Mouse (Mus musculus) embryonic facial prominence, embryonic 12.5 days (tissue): ENCODE data around the gene Efcab12. TPM values are rescaled to one million over a fixed set of nuclear protein-coding genes. Genes with fewer than 3 reads are reported as not detected.

ENCODE experiments used
- ATAC-seq: fragments of 200-750 bp; cut with Nextera tagmentation; 2 replicates; pipeline ENCODE4 v1.8.0; 2017; ENCODE audit not compliant: insufficient number of reproducible peaks, insufficient read depth, low FRiP score, low TSS enrichment
- H3K27ac ChIP-seq: fragments of 300-500 bp; sonication (generic); 2 replicates; pipeline ENCODE4 v1.5.1; 2016; ENCODE audit warnings: mild to moderate bottlenecking
- H3K27me3 ChIP-seq: fragments of 300-500 bp; sonication (generic); 2 replicates; pipeline ENCODE4 v1.6.1; 2016; ENCODE audit warnings: mild to moderate bottlenecking, moderate library complexity
- H3K36me3 ChIP-seq: fragments of 300-500 bp; sonication (generic); 2 replicates; pipeline ENCODE4 v1.6.1; 2016; ENCODE audit warnings: mild to moderate bottlenecking
- H3K4me1 ChIP-seq: fragments of 300-500 bp; sonication (generic); 2 replicates; pipeline ENCODE4 v1.6.1; 2016
- H3K4me2 ChIP-seq: fragments of 300-500 bp; sonication (generic); replicated peaks from 2 replicates; pipeline ENCODE4 v1.6.1; 2016; ENCODE audit warnings: mild to moderate bottlenecking, moderate library complexity
- H3K4me3 ChIP-seq: fragments of 300-500 bp; sonication (generic); 2 replicates; pipeline ENCODE4 v1.5.1; 2016; ENCODE audit warnings: mild to moderate bottlenecking
- H3K9ac ChIP-seq: fragments of 300-500 bp; sonication (generic); 2 replicates; pipeline ENCODE4 v1.6.1; 2016; ENCODE audit warnings: mild to moderate bottlenecking, moderate library complexity
- H3K9me3 ChIP-seq: fragments of 300-500 bp; sonication (generic); 2 replicates; pipeline ENCODE4 v1.6.1; 2016; ENCODE audit warnings: mild to moderate bottlenecking, moderate library complexity
- WGBS: fragments of 180-500 bp; shearing (Covaris S2); methylation state at CpG from one replicate; pipeline ENCODE4 v1.1.7; 2016; 5-methylcytosine and 5-hydroxymethylcytosine counted together
- polyA plus RNA-seq: library from polyadenylated mRNA; unstranded; fragments of >200 nt; fragmentation: Nextera tagmentation; extraction: Ambion mirVana; gene quantifications from 2 replicates; pipeline ENCODE4 v1.2.1, GENCODE M21; 2016

The Efcab12 gene
- polyA plus RNA-seq, 1 experiment from 2014 or later = 1.00 TPM

DNA sequence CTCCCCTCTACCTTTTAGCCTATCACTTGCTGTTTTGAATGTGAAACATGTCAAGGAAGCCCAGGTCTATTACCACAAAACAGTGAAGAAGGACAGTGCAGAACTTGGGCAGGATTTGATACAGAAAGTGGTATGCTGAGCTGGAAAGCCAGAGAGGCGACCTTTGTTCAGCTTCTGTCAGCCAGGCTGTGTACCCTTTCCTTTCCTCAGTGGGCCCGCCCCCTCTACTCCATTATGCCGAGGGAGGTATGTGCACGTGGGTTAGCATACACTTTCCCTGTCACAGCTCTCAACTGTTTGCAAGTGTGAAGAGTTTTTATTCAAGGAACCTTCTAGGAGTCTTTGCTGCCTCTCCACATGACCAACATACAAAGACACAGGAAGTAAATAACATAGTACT is 21.0 kb upstream of the Efcab12 start:
- no peaks in the 10 kb centered on the region for H3K27me3 ChIP-seq
- no peak overlapping the region for H3K27ac ChIP-seq
- no peaks in the 10 kb centered on the region for H3K9me3 ChIP-seq
- H3K4me1 ChIP-seq = 0 out of 2 replicates have a peak, but pooled peaks cover 8% of the 10 kb centered on the region
- peaks cover 6% of the 10 kb centered on the region; the same call in 1 of the 2 replicates for H3K36me3 ChIP-seq
- no peak overlapping the region for H3K9ac ChIP-seq
- WGBS = 44% methylated on average over 4 of the region's 4 CpGs
- ATAC-seq = no peak
- H3K4me2 ChIP-seq = no peak overlapping the region
- H3K4me3 ChIP-seq = no peak overlapping the region

- Histone ChIP-seq H3K9me3 (no peaks in the 10 kb centered on the region), H3K4me2 (no peak overlapping the region), H3K4me3 (no peak overlapping the region), H3K36me3 (no peaks in the 10 kb centered on the region), H3K27me3 (no peaks in the 10 kb centered on the region), H3K4me1 (peaks cover 14% of the 10 kb centered on the region; the same call in 1 of the 2 replicates), H3K9ac (no peak overlapping the region), H3K27ac (no peak overlapping the region)
- ATAC-seq = no peak
- WGBS = 65% methylated on average over 4 of the region's 4 CpGs
These were observed 18.1 kb upstream of the Efcab12 start for GRCm38 (mm10) chr6:115856361-115856745.

- H3K4me1 ChIP-seq = peaks cover 14% of the 10 kb centered on the region; the same call in 1 of the 2 replicates
- H3K9me3 ChIP-seq = no peaks in the 10 kb centered on the region
- 84% methylated on average over 3 of the region's 3 CpGs for WGBS
- H3K9ac ChIP-seq = no peak overlapping the region
- ATAC-seq = no peak
- no peak overlapping the region for H3K4me2 ChIP-seq
- H3K27ac ChIP-seq = no peak overlapping the region
- no peaks in the 10 kb centered on the region for H3K27me3 ChIP-seq
- H3K4me3 ChIP-seq = no peak overlapping the region
- no peaks in the 10 kb centered on the region for H3K36me3 ChIP-seq
These were observed 17.6 kb upstream of the Efcab12 start for GRCm38 (mm10) chr6:115855733-115856360.

DNA sequence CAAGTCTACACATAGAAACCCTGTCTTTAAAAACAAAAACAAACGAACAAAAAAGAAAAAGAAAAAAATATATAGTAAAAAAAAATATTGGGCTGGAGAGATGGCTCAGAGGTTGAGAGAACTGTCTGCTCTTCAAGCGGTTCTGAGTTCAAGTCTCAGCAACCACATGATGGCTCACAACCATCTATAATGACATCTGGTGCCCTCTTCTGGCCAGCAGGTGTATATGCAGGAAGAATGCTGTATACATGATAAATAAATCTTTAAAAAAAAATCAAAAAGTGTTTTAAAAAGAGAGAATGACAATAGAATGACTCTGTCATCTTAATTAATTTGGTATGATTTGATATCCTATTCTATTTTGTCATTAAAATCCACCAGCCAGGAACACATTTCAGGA is 16.2 kb upstream of the Efcab12 start:
- Histone ChIP-seq H3K4me3 (no peak overlapping the region), H3K27me3 (no peaks in the 10 kb centered on the region), H3K4me1 (peaks cover 14% of the 10 kb centered on the region; the same call in 1 of the 2 replicates), H3K27ac (no peak overlapping the region), H3K36me3 (peaks cover 8% of the 10 kb centered on the region; the same call in 1 of the 2 replicates), H3K9ac (no peak overlapping the region), H3K4me2 (no peak overlapping the region), H3K9me3 (no peaks in the 10 kb centered on the region)
- no peak for ATAC-seq
- WGBS = 63% methylated on average over 2 of the region's 2 CpGs

GRCm38 (mm10) chr6:115853985-115854384 is 15.8 kb upstream of the Efcab12 start:
- no peak for ATAC-seq
- Histone ChIP-seq H3K4me2 (peak overlapping the region; percentile 74), H3K9ac (peak overlapping the region; percentile 66), H3K4me1 (peaks cover 14% of the 10 kb centered on the region; the same call in 1 of the 2 replicates), H3K4me3 (peak overlapping the region; percentile 64), H3K27me3 (no peaks in the 10 kb centered on the region), H3K9me3 (no peaks in the 10 kb centered on the region), H3K36me3 (peaks cover 12% of the 10 kb centered on the region; the same call in 1 of the 2 replicates), H3K27ac (peak overlapping the region; percentile 92)
- WGBS = 45% methylated on average over 7 of the region's 7 CpGs

DNA sequence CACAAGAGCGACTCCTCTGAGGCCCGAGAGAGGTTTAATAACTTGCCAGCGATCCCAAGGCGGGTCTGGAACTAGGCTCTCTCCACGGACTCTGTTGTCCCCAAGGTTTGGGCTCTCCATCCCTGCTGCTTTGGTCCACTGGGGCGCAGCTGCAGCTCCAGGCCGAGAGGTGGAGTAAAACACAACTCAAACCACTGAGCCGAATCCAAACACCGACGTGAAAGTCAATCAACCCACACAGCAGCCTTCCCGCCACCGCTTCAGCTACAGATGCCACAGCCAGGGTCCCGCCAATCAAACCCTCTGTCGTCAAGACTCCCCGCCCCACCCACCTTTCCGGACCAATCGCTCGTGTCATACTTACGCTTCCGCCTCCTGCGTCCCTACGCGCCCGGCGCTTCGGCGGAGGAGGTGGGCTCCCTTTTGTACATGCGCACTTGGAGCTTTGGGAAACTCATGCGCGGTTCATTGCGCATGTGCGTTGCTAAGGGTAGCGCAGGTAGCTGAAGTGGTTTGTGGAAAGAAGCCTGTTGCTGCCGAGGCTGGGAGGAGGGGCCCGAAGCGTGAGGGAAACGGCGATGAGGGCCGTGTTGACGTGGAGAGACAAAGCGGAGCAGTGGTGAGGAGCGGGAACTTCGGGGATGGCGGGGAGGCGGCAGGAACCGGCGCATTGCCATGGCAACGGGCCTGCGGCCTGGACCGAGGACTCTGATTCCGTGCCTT is 15.0 kb upstream of the Efcab12 start, which contains the start of the genes Mbd4 and Ift122:
Gene Mbd4, minus strand, starts transcription at position 281 of the 723 bp plus-strand sequence.
Gene Ift122, plus strand, starts transcription at position 380 of the 723 bp plus-strand sequence.
- H3K36me3 ChIP-seq = peaks cover 19% of the 10 kb centered on the region
- ATAC-seq = peak; percentile 97
- no peaks in the 10 kb centered on the region for H3K27me3 ChIP-seq
- peak within 1 kb of the TSS; percentile 74 for H3K4me2 ChIP-seq
- WGBS = under 1% methylated on average over 51 of the region's 51 CpGs
- H3K27ac ChIP-seq = peak within 1 kb of the TSS; percentile 92
- peak within 1 kb of the TSS; percentile 74 for H3K9ac ChIP-seq
- no peaks in the 10 kb centered on the region for H3K9me3 ChIP-seq
- H3K4me1 ChIP-seq = peaks cover 14% of the 10 kb centered on the region; the same call in 1 of the 2 replicates
- H3K4me3 ChIP-seq = peak within 1 kb of the TSS; percentile 64

GRCm38 (mm10) chr6:115852446-115853090 is 14.4 kb upstream of the Efcab12 start:
- Histone ChIP-seq H3K4me3 (peak overlapping the region; percentile 64), H3K9ac (peak overlapping the region; percentile 74), H3K4me2 (peak overlapping the region; percentile 74), H3K27me3 (no peaks in the 10 kb centered on the region), H3K36me3 (peaks cover 21% of the 10 kb centered on the region), H3K27ac (peak overlapping the region; percentile 88), H3K9me3 (no peaks in the 10 kb centered on the region), H3K4me1 (peaks cover 14% of the 10 kb centered on the region; the same call in 1 of the 2 replicates)
- no peak for ATAC-seq
- WGBS = 5% methylated on average over 20 of the region's 20 CpGs

DNA sequence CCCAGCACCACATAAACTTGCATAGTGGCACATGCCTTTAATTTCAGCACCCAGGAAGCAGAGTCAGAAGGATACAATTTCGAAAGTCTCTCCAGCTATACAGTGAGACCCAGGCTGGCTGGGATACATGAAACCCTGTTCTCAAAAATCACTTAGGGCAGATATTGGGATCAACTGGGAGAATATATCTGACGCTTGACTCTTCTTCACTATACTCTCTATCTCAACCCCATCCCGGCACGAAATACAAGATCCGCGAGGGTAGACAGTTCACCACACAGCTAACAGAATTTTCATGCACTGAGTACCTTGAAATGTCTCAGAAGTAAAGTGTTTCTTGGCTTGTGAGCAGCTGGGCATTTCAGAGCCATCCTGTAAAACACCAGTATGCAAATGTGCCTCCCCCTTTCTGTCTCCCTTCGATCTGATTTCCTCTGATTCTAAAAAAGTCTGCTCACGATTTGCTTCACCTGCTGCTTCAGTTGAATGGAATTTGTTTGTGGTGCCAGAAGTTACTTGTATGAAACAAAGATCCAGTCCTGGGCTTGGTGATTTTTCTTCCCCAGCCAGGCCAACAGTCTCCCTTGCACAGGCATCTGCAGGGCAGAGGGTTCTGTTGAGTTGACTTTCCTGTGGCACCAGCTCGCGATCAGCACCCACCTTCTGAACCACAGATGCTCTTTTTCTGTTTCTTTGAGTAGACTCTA is 10.5 kb upstream of the Efcab12 start:
- peaks cover 32% of the 10 kb centered on the region for H3K36me3 ChIP-seq
- peaks cover 6% of the 10 kb centered on the region; the same call in 1 of the 2 replicates for H3K4me1 ChIP-seq
- no peak for ATAC-seq
- no peak overlapping the region for H3K9ac ChIP-seq
- H3K4me3 ChIP-seq = no peak overlapping the region
- H3K4me2 ChIP-seq = no peak overlapping the region
- WGBS = 92% methylated on average over 10 of the region's 10 CpGs
- H3K27me3 ChIP-seq = no peaks in the 10 kb centered on the region
- H3K27ac ChIP-seq = no peak overlapping the region
- H3K9me3 ChIP-seq = no peaks in the 10 kb centered on the region

DNA sequence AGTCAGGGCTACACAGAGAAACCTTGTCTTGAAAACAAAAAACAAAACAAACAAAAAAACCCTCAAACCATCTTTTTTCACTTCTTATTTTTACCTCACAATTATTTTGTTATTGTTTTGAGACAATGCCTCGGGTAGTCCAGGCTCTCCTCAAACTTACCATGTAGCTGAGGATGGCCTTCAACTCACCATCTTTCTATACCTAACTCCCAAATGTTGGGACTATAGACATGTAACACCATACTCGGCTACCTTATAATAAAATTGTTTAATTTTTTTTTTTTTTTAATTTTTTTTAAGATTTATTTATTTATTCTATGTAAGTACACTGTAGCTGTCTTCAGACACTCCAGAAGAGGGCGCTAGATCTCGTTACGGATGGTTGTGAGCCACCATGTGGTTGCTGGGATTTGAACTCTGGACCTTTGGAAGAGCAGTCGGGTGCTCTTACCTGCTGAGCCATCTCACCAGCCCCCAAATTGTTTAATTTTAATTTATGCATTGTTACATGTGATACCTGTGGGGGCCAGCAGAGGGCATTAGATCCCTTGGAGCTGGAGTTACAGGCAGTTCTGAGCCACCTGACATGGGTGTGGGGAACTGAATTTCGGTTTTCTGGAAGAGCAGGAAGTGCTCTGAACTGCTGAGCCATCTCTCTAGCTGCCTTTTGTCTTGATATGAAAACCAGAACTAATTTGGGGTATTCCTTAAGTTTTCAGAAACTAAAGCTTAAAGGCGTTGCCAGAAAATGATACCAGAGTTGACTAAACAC is 8.6 kb upstream of the Efcab12 start:
- no peak overlapping the region for H3K9ac ChIP-seq
- no peak overlapping the region for H3K4me3 ChIP-seq
- no peaks in the 10 kb centered on the region for H3K27me3 ChIP-seq
- H3K27ac ChIP-seq = no peak overlapping the region
- no peak for ATAC-seq
- H3K36me3 ChIP-seq = peaks cover 48% of the 10 kb centered on the region
- H3K4me1 ChIP-seq = no peaks in the 10 kb centered on the region
- 42% methylated on average over 8 of the region's 8 CpGs for WGBS
- no peaks in the 10 kb centered on the region for H3K9me3 ChIP-seq
- no peak overlapping the region for H3K4me2 ChIP-seq

- no peak overlapping the region for H3K4me2 ChIP-seq
- no peak overlapping the region for H3K4me3 ChIP-seq
- H3K27ac ChIP-seq = no peak overlapping the region
- no peaks in the 10 kb centered on the region for H3K4me1 ChIP-seq
- no peaks in the 10 kb centered on the region for H3K9me3 ChIP-seq
- H3K27me3 ChIP-seq = no peaks in the 10 kb centered on the region
- H3K9ac ChIP-seq = no peak overlapping the region
- H3K36me3 ChIP-seq = peaks cover 44% of the 10 kb centered on the region
- WGBS = 94% methylated on average over 4 of the region's 4 CpGs
- no peak for ATAC-seq
These were observed 6.8 kb upstream of the Efcab12 start for GRCm38 (mm10) chr6:115845006-115845405.
